Mouse (Mus musculus): ENCODE data around the gene Alk.
A peak's percentile ranks its signal among the peaks of the same experiment; 100 is the strongest.
"Not testable (repeated sequence)": the region's sequence is repeated elsewhere in the genome, so short reads cannot be mapped to it uniquely, and the experiment has no call there.

Gene Alk

GRCm38 (mm10) chr17:72526356-72526755 is 78.1 kb downstream of the Alk start:
- DNase-seq = no peak

- no peak for DNase-seq
Observed at GRCm38 (mm10) chr17:72524839-72525238, 79.6 kb downstream of the Alk start.

- no peak for DNase-seq
Observed at GRCm38 (mm10) chr17:72523006-72523405, 81.4 kb downstream of the Alk start.

GRCm38 (mm10) chr17:72522381-72522780 is 82.0 kb downstream of the Alk start:
- DNase-seq = peak; percentile 11 to 48

- DNase-seq = no peak
Observed at GRCm38 (mm10) chr17:72521353-72521752, 83.1 kb downstream of the Alk start.

- no peak for DNase-seq
Observed at GRCm38 (mm10) chr17:72510746-72511145, 93.7 kb downstream of the Alk start.

- no peak for DNase-seq
Observed at GRCm38 (mm10) chr17:72508678-72509394, 95.6 kb downstream of the Alk start.

GRCm38 (mm10) chr17:72505213-72505612 is 99.2 kb downstream of the Alk start:
- no peak for DNase-seq

- DNase-seq = no peak
Observed at GRCm38 (mm10) chr17:72504581-72504980, 99.8 kb downstream of the Alk start.

- no peak for DNase-seq
Observed at GRCm38 (mm10) chr17:72495395-72495794, 109.0 kb downstream of the Alk start.

- no peak for DNase-seq
Observed at GRCm38 (mm10) chr17:72485623-72486022, 118.8 kb downstream of the Alk start.

GRCm38 (mm10) chr17:72479260-72479659 is 125.2 kb downstream of the Alk start:
- DNase-seq = not testable (repeated sequence)

- DNase-seq = no peak
Observed at GRCm38 (mm10) chr17:72477889-72478405, 126.5 kb downstream of the Alk start.

GRCm38 (mm10) chr17:72476956-72477355 is 127.5 kb downstream of the Alk start:
- DNase-seq = no peak

GRCm38 (mm10) chr17:72474166-72474565 is 130.3 kb downstream of the Alk start:
- no peak for DNase-seq

- peak; percentile 86 to 90 for DNase-seq
Observed at GRCm38 (mm10) chr17:72448477-72448876, 155.9 kb downstream of the Alk start.

- DNase-seq = no peak
Observed at GRCm38 (mm10) chr17:72445204-72446177, 158.9 kb downstream of the Alk start.

- no peak for DNase-seq
Observed at GRCm38 (mm10) chr17:72417451-72417850, 187.0 kb downstream of the Alk start.

GRCm38 (mm10) chr17:72414676-72415075 is 189.8 kb downstream of the Alk start:
- DNase-seq = no peak

- DNase-seq = no peak
Observed at GRCm38 (mm10) chr17:72404813-72405212, 199.6 kb downstream of the Alk start.

GRCm38 (mm10) chr17:72401861-72402260 is 202.6 kb downstream of the Alk start:
- no peak for DNase-seq

- DNase-seq = no peak
Observed at GRCm38 (mm10) chr17:72401349-72401748, 203.1 kb downstream of the Alk start.

GRCm38 (mm10) chr17:72399331-72400059 is 204.9 kb downstream of the Alk start:
- peak; percentile 49 to 67 for DNase-seq
